Mouse (Mus musculus): ENCODE data around the gene Hinfp. TPM values are rescaled to one million over a fixed set of nuclear protein-coding genes. Genes with fewer than 3 reads are reported as not detected.

Gene Hinfp
- polyA plus RNA-seq, 1 experiment from 2014 or later, result 12.7 TPM

GRCm38 (mm10) chr9:44319105-44319886 is 13.8 kb upstream of the Hinfp start:
- Histone ChIP-seq H3K27me3 (no peaks in the 10 kb centered on the region), H3K4me2 (peak overlapping the region; percentile 84), H3K4me1 (replicated peaks) (peaks cover 49% of the 10 kb centered on the region), H3K9me3 (replicated peaks) (no peaks in the 10 kb centered on the region), H3K4me3 (replicated peaks) (peak overlapping the region; percentile 99), H3K27ac (replicated peaks) (peak overlapping the region; percentile 91), H3K9ac (peak overlapping the region; percentile 100), H3K36me3 (replicated peaks) (peaks cover 34% of the 10 kb centered on the region)
- WGBS (ENCODE audit: insufficient replicate concordance), result 3% methylated on average over 37 of the region's 37 CpGs
- ATAC-seq (ENCODE audit: insufficient read depth), result peak; percentile 14

GRCm38 (mm10) chr9:44318826-44319095 is 13.3 kb upstream of the Hinfp start:
- ATAC-seq (ENCODE audit: insufficient read depth), result no peak
- Histone ChIP-seq H3K27me3 (no peaks in the 10 kb centered on the region), H3K9me3 (replicated peaks) (no peaks in the 10 kb centered on the region), H3K27ac (replicated peaks) (peak overlapping the region; percentile 91), H3K4me3 (replicated peaks) (peak overlapping the region; percentile 99), H3K4me1 (replicated peaks) (peaks cover 47% of the 10 kb centered on the region), H3K9ac (peak overlapping the region; percentile 100), H3K36me3 (replicated peaks) (peaks cover 40% of the 10 kb centered on the region), H3K4me2 (peak overlapping the region; percentile 84)
- 36% methylated on average over 3 of the region's 3 CpGs for WGBS (ENCODE audit: insufficient replicate concordance)

GRCm38 (mm10) chr9:44318076-44318825 is 12.8 kb upstream of the Hinfp start:
- Histone ChIP-seq H3K9ac (peak overlapping the region; percentile 100), H3K9me3 (replicated peaks) (no peaks in the 10 kb centered on the region), H3K36me3 (replicated peaks) (peaks cover 45% of the 10 kb centered on the region), H3K4me1 (replicated peaks) (peaks cover 47% of the 10 kb centered on the region), H3K27ac (replicated peaks) (peak overlapping the region; percentile 91), H3K4me2 (peak overlapping the region; percentile 84), H3K4me3 (replicated peaks) (peak overlapping the region; percentile 99), H3K27me3 (no peaks in the 10 kb centered on the region)
- ATAC-seq (ENCODE audit: insufficient read depth), result no peak
- WGBS (ENCODE audit: insufficient replicate concordance), result 58% methylated on average over 5 of the region's 5 CpGs

GRCm38 (mm10) chr9:44317452-44317851 is 12.0 kb upstream of the Hinfp start:
- peak overlapping the region; percentile 99 for H3K4me3 ChIP-seq (replicated peaks)
- no peak for ATAC-seq (ENCODE audit: insufficient read depth)
- H3K9me3 ChIP-seq (replicated peaks), result no peaks in the 10 kb centered on the region
- H3K4me1 ChIP-seq (replicated peaks), result peaks cover 43% of the 10 kb centered on the region
- H3K27ac ChIP-seq (replicated peaks), result 0 out of 2 replicates have a peak overlapping the region, but pooled peaks have one; percentile 91
- peak overlapping the region; percentile 100; the same call in 1 of the 2 replicates for H3K9ac ChIP-seq
- H3K4me2 ChIP-seq, result peak overlapping the region; percentile 84
- H3K36me3 ChIP-seq (replicated peaks), result peaks cover 53% of the 10 kb centered on the region
- WGBS (ENCODE audit: insufficient replicate concordance), result 77% methylated on average over 4 of the region's 4 CpGs
- H3K27me3 ChIP-seq, result no peaks in the 10 kb centered on the region

- peaks cover 43% of the 10 kb centered on the region for H3K4me1 ChIP-seq (replicated peaks)
- ATAC-seq (ENCODE audit: insufficient read depth), result no peak
- H3K27ac ChIP-seq (replicated peaks), result no peak overlapping the region
- no peak overlapping the region for H3K4me2 ChIP-seq
- H3K27me3 ChIP-seq, result no peaks in the 10 kb centered on the region
- H3K9ac ChIP-seq, result no peak overlapping the region
- H3K4me3 ChIP-seq (replicated peaks), result no peak overlapping the region
- WGBS (ENCODE audit: insufficient replicate concordance), result 94% methylated on average over 18 of the region's 18 CpGs
- H3K9me3 ChIP-seq (replicated peaks), result no peaks in the 10 kb centered on the region
- H3K36me3 ChIP-seq (replicated peaks), result peaks cover 77% of the 10 kb centered on the region
Observed at GRCm38 (mm10) chr9:44314910-44315309, 9.4 kb upstream of the Hinfp start.

GRCm38 (mm10) chr9:44314257-44314547 is 8.7 kb upstream of the Hinfp start:
- no peak for ATAC-seq (ENCODE audit: insufficient read depth)
- H3K4me2 ChIP-seq, result no peak overlapping the region
- peaks cover 84% of the 10 kb centered on the region for H3K36me3 ChIP-seq (replicated peaks)
- no peak overlapping the region for H3K27ac ChIP-seq (replicated peaks)
- H3K9ac ChIP-seq, result no peak overlapping the region
- H3K9me3 ChIP-seq (replicated peaks), result no peaks in the 10 kb centered on the region
- H3K4me3 ChIP-seq (replicated peaks), result no peak overlapping the region
- H3K27me3 ChIP-seq, result no peaks in the 10 kb centered on the region
- WGBS (ENCODE audit: insufficient replicate concordance), result 84% methylated on average over 4 of the region's 4 CpGs
- peaks cover 47% of the 10 kb centered on the region for H3K4me1 ChIP-seq (replicated peaks)

- 83% methylated on average over 19 of the region's 19 CpGs for WGBS (ENCODE audit: insufficient replicate concordance)
- H3K9me3 ChIP-seq (replicated peaks), result no peaks in the 10 kb centered on the region
- H3K36me3 ChIP-seq (replicated peaks), result peaks cover 84% of the 10 kb centered on the region
Observed at GRCm38 (mm10) chr9:44313476-44314256, 8.2 kb upstream of the Hinfp start.

GRCm38 (mm10) chr9:44311136-44312134 is 6.0 kb upstream of the Hinfp start:
- peaks cover 71% of the 10 kb centered on the region for H3K36me3 ChIP-seq (replicated peaks)
- H3K27me3 ChIP-seq, result no peaks in the 10 kb centered on the region
- no peak overlapping the region for H3K27ac ChIP-seq (replicated peaks)
- H3K4me1 ChIP-seq (replicated peaks), result peaks cover 22% of the 10 kb centered on the region
- WGBS (ENCODE audit: insufficient replicate concordance), result 41% methylated on average over 27 of the region's 27 CpGs
- H3K4me2 ChIP-seq, result no peak overlapping the region
- no peak overlapping the region for H3K9ac ChIP-seq
- ATAC-seq (ENCODE audit: insufficient read depth), result no peak
- H3K4me3 ChIP-seq (replicated peaks), result no peak overlapping the region
- H3K9me3 ChIP-seq (replicated peaks), result no peaks in the 10 kb centered on the region

More at GRCm38 (mm10) chr9:44313476-44314256, 8.2 kb upstream of the Hinfp start:
- Histone ChIP-seq H3K4me2 (no peak overlapping the region), H3K4me3 (replicated peaks) (no peak overlapping the region), H3K9ac (no peak overlapping the region), H3K4me1 (replicated peaks) (peaks cover 42% of the 10 kb centered on the region), H3K27ac (replicated peaks) (no peak overlapping the region), H3K27me3 (no peaks in the 10 kb centered on the region)
- no peak for ATAC-seq (ENCODE audit: insufficient read depth)

GRCm38 (mm10) chr9:44310750-44311135 is 5.3 kb upstream of the Hinfp start:
- no peak for ATAC-seq (ENCODE audit: insufficient read depth)
- Histone ChIP-seq H3K9ac (no peak overlapping the region), H3K9me3 (replicated peaks) (no peaks in the 10 kb centered on the region), H3K27me3 (no peaks in the 10 kb centered on the region), H3K4me2 (no peak overlapping the region), H3K4me1 (replicated peaks) (peaks cover 29% of the 10 kb centered on the region), H3K4me3 (replicated peaks) (no peak overlapping the region), H3K36me3 (replicated peaks) (peaks cover 64% of the 10 kb centered on the region), H3K27ac (replicated peaks) (no peak overlapping the region)
- 52% methylated on average over 10 of the region's 10 CpGs for WGBS (ENCODE audit: insufficient replicate concordance)

GRCm38 (mm10) chr9:44309756-44310155 is 4.3 kb upstream of the Hinfp start:
- 48% methylated on average over 3 of the region's 3 CpGs for WGBS (ENCODE audit: insufficient replicate concordance)
- no peak overlapping the region for H3K4me3 ChIP-seq (replicated peaks)
- peaks cover 29% of the 10 kb centered on the region for H3K4me1 ChIP-seq (replicated peaks)
- H3K9ac ChIP-seq, result no peak overlapping the region
- H3K27ac ChIP-seq (replicated peaks), result no peak overlapping the region
- peaks cover 54% of the 10 kb centered on the region for H3K36me3 ChIP-seq (replicated peaks)
- no peaks in the 10 kb centered on the region for H3K9me3 ChIP-seq (replicated peaks)
- ATAC-seq (ENCODE audit: insufficient read depth), result no peak
- no peak overlapping the region for H3K4me2 ChIP-seq
- H3K27me3 ChIP-seq, result no peaks in the 10 kb centered on the region

Measured in liver, embryonic 15.5 days (tissue).